Mouse (Mus musculus): ENCODE results near the gene Hnrnpc.
"Not testable (repeated sequence)": the region's sequence is repeated elsewhere in the genome, so short reads cannot be mapped to it uniquely, and the experiment has no call there.

Hnrnpc gene

GRCm38 (mm10) chr14:52103474-52103855 lies 363 bp downstream of the Hnrnpc start:
- peak; percentile 42 for DNase-seq (ENCODE audit: low read depth, low spot score)

DNA sequence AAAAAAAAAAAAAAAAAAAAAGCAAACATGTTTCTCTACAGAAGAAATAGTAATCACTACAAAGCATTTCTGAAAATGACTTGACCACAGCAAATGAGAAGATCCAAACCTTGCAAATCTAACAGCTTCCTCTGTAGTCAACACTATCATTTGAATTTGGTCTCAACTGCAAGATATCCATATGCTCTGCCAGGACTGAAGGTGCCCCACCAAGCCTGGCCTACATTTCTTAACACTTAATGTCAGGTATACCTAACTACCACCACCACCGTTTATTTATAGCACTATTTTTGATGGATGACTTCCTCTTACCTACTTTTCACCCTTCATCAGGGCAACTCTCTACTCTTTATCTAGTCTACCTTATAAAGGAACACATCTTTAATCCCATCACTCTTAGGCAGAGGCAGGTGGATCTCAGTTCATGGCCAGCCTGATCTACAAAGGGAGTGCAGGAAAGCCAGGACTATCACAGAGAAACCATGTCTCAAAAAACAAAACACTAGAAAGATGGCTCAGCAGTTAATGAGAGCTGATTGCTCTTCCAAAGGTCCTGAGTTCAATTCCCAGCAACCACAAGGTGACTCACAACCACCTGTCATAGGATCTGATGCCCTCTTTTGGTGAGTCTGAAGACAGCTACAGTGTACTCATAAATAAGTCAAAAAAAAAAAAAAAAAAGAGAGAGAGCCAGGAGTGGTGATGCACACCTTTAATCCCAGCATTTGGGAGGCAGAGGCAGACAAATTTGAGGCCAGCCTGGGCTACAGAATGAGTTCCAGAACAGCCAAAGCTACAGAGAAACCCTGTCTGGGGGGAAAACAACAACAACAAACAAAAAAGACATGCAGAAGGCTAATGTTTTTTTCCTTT lies 2.3 kb downstream of the Hnrnpc start:
- DNase-seq (ENCODE audit: low read depth, low spot score) = peak; percentile 42

DNA sequence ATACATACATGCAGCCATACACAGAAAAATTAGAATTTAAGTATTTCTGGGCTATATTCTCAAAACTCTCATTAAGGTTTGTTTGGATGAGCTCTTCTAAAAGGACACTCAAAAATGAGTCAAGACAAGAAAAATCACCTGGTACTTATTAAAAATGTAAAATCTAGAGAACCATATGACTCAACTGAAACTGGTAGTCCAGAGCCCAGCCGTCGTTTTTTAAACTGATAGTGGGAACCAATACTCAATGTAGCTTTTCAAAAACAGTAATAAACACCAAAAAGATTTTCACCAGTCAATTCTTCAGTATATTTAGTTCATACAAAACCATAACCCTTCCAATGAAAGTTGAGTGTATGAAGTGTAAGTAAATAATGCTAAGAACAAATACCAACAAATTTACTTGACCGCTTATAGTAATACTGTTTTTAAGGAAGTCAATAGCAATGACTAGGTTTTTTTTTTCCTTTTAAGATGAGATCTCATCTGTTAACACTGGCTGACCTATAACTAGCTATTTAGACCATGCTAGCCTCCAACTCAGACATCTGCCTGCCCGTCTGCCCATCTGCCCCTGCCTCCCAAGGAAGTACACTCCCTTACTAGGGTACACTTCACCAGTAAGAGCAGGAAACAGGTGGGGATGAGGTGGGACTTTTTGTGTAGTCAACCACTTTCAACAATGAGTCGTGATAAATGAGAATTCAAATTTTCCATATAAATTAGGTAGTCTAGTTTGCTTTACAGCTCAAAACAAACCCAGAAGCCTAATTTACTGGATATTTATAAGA lies 3.5 kb downstream of the Hnrnpc start:
- DNase-seq (ENCODE audit: low read depth, low spot score) = no peak

DNA sequence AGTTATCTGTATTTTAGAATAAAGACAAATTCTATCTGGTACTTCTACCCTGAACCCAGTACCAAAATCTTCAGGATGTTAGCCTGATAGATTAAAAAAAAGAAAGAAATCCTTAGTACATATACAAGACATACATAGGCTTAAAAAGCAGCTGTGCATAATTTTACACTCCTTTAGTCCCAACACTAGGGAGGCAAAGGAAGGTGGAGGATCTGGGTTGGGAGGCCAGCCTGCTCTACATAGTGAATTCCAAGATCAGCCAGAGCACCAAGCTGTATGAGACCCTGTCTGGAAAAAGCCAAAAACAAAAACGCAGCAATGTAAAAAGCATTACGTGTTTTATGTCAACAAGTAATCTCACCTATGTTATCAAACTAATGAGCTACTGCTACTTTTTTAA lies 4.3 kb downstream of the Hnrnpc start:
- no peak for DNase-seq (ENCODE audit: low read depth, low spot score)

DNA sequence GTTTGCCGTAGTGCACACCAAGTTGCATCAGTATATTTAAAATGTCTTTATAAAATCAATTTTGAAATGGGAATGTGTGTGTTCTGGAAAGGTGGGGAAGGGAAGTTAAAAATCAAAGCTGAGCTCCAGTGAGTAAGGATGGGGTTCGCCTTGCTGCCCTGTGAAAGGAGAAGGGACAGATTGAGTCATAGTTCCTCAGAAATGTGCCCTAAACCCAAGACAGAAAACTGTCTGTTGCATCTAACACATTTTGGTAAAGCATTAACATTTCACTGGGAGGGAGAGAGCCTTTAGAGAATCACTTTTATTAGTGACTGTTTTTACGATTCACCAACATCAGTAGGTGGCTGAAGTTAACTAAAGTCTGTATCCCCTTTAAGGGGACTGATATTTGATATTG lies 5.4 kb downstream of the Hnrnpc start:
- DNase-seq (ENCODE audit: low read depth, low spot score) = not testable (repeated sequence)

GRCm38 (mm10) chr14:52097191-52097590 lies 6.6 kb downstream of the Hnrnpc start:
- DNase-seq (ENCODE audit: low read depth, low spot score) = not testable (repeated sequence)

- no peak for DNase-seq (ENCODE audit: low read depth, low spot score)
These were observed 9.3 kb downstream of the Hnrnpc start for GRCm38 (mm10) chr14:52094533-52094932.

GRCm38 (mm10) chr14:52083083-52083482 lies 20.7 kb downstream of the Hnrnpc start:
- DNase-seq (ENCODE audit: low read depth, low spot score) = no peak

- peak; percentile 18 for DNase-seq (ENCODE audit: low read depth, low spot score)
These were observed 32.2 kb downstream of the Hnrnpc start for GRCm38 (mm10) chr14:52071599-52072137.

DNA sequence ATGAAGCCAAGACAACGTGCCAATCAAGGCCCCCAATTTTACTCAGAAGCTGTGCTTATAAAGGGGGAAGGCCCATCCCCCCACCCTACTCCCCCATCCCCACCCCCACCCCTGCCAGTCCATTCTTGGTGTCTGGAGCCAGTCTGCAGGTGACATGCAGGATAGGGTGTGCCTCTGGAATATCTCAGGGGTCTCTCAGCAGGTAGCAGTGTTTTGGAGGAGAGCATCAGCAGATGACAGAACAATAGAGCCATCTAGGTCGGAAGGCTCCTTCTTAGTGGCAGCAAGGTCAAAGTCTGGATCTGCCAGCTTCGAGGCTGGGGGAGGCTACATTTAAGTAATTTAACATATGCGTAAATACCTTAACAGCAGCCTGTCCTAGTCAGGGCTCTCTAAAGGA lies 37.7 kb downstream of the Hnrnpc start:
- DNase-seq (ENCODE audit: low read depth, low spot score) = peak; percentile 98

DNA sequence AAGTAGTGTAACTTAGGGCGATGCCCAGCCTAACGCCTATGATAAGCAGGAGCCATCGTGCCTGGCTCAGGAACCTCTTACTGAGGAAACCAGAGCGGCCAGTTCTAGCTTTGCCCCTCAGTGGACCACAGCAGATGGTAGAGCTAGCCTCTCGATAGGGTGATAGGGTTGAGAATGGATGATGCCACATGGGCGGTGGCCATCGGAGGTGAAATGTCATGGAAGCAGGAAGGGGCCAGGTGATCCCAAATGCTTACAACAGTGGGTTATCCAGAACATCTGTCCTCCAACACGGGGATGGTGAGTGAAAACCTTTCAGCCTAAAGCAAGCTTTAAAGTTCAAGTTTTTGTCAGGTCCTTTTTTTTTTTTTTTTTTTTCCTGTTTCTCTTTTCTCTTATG lies 42.0 kb downstream of the Hnrnpc start:
- no peak for DNase-seq (ENCODE audit: low read depth, low spot score)

GRCm38 (mm10) chr14:52060800-52061199 lies 43.0 kb downstream of the Hnrnpc start:
- DNase-seq (ENCODE audit: low read depth, low spot score) = no peak

GRCm38 (mm10) chr14:52059982-52060381 lies 43.8 kb downstream of the Hnrnpc start:
- DNase-seq (ENCODE audit: low read depth, low spot score) = peak; percentile 12

DNA sequence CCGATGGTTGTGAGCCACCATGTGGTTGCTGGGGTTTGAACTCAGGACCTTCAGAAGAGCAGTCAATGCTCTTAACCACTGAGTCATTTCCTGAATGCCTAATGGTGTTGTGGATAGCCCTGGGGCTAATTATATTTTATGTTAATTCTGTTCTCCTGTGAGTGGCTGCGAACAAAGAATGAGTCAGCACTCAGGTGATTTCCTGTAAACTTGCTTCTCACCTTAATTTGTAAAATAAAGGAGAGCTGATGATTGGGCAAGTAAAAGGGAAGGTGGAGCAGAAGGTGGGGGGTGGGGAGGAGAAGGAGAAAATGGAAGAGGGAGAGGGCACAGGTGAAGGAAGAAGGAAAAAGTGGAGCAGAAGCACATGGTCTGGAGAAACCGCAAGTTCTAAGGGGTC lies 51.1 kb downstream of the Hnrnpc start:
- DNase-seq (ENCODE audit: low read depth, low spot score) = peak; percentile 37

GRCm38 (mm10) chr14:52045966-52046565 lies 57.8 kb downstream of the Hnrnpc start:
- DNase-seq (ENCODE audit: low read depth, low spot score) = no peak

DNA sequence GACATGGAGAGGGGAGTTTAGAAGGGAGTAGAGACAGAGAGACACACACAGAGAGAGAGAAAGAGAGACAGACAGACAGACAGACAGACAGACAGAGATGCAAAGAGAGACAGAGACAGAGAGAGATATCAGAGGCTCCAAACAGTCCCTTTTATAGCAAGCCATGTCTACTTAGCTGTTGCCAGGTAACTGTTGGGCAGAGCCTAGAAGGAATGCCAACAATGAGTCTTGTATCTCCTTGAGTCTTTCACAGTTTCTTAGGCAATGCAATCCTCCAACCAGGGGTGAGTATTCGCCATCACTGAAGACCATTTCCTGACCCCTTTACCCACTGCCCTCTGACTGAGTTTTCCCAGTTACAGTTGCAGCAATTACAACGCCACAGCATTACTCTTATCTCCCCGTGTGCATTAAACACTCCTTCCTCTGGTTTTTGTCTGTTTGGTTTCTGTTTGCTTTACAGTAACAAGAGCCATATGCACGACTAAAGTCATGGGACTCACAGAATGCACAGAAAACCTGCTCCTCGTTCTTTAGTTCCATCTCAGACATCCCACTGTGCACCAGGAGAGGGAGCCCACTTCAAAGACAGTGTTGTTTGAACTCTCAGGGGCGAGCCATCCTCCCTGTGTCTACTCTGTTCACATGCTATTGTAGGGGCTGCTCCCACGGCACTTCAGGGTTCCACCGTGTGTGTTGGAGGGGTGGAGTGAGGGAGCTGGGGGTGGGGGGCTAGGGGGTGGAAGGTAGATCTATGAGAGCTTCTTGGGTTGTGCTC lies 58.7 kb downstream of the Hnrnpc start:
- peak; percentile 78 for DNase-seq (ENCODE audit: low read depth, low spot score)

GRCm38 (mm10) chr14:52043446-52043845 lies 60.4 kb downstream of the Hnrnpc start:
- DNase-seq (ENCODE audit: low read depth, low spot score) = no peak

DNA sequence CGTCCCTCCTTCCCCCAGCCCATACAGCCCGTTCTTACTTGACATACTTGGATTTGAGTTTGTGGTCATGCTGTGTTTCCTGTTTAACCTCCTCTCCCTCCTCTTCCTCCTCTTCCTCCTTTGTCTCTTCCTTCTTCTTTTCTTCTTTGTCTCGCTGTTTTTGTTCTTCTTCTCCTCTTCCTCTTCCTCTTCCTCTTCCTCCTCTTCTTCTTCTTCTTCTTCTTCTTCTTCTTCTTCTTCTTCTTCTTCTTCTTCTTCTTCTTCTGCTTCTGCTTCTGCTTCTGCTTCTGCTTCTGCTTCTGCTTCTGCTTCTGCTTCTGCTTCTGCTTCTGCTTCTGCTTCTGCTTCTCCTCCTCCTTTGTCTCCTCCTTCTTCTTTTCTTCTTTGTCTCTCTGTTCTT lies 61.5 kb downstream of the Hnrnpc start, which contains the start of gene Olfr221:
Gene Olfr221 (minus strand): TSS at position 101 of the 400 bp plus-strand sequence.
- DNase-seq (ENCODE audit: low read depth, low spot score) = not testable (repeated sequence)

GRCm38 (mm10) chr14:52039332-52039731 lies 64.5 kb downstream of the Hnrnpc start:
- DNase-seq (ENCODE audit: low read depth, low spot score) = no peak

DNA sequence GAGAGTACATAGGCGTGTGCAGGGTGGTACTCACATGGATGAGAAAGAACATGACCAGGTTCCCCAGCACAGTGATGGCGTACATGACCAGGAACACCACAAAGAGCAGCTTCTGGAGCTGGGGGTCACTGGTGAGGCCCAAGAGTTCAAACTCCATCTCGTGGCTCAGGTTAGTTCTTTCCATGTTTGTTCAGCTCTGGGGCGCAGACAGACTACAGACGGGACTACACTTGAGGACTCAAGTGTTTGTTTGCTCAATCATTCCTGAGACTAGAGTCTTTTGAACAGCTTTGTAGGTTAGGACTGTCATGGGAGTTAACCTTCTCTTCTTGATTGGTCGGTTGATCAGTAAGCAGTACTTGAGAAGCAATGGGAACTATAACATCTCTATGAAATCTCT lies 67.9 kb downstream of the Hnrnpc start:
- DNase-seq (ENCODE audit: low read depth, low spot score) = no peak

DNA sequence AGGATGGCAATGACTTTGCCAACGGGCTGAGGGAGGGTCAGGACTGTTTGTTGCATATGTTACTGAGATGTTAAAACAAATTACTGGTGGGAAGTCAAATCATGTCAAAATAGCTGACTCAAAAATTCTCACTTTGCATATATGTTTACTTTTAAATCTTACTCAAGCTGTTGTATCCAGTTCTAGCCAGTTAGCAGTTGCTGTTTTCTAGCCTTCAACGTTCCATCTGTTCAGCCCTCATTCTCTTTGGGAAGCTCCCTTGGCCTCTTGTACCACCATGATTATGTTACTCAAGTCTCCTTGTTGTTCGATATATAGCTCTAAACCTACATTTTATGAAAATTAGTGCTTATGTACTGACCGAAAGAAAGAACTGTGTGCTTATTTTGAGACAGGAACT lies 77.5 kb downstream of the Hnrnpc start:
- no peak for DNase-seq (ENCODE audit: low read depth, low spot score)
